Comparison of ENCODE assay signal across 8 mouse cellular contexts in genomic region chr15:10713626-10714316, GRCm38 (mm10). TPM values are rescaled to one million over a fixed set of nuclear protein-coding genes. Genes with fewer than 3 reads are reported as not detected.
DNase-seq lines count a peak whose midpoint lies in the region; ATAC-seq and TF ChIP-seq lines count a peak whose summit lies in the region.

No protein-coding gene starts in this region.

- DNase-seq in liver, adult 2 months (ENCODE audit: extremely low read depth, low read depth, low spot score): no peak
- DNase-seq in liver: no peak
- peak; percentile 36 for DNase-seq in forelimb bud, embryonic 11.5 days (ENCODE audit: low read depth, low spot score)
- DNase-seq in kidney, adult 2 months: peak; percentile 44
- DNase-seq in testis, postnatal 14 days (ENCODE audit: low spot score): peak; percentile 28

- ATAC-seq in megakaryocyte-erythroid progenitor cell, adult 5-6 weeks (replicated peaks; ENCODE audit: low FRiP score, low TSS enrichment, poor library complexity, severe bottlenecking): peak; percentile 24; the same call in 1 of the 2 replicates
- ATAC-seq in monocyte, adult 5-6 weeks (replicated peaks; ENCODE audit: insufficient number of reproducible peaks, low FRiP score, low TSS enrichment, poor library complexity, severe bottlenecking): no peak

- peak overlapping the region; percentile 94 for H3K4me3 ChIP-seq in liver, adult 2 months (ENCODE audit: insufficient read depth, low read depth, low read length)
- H3K4me3 ChIP-seq in bone marrow macrophage, adult 2 months (ENCODE audit: insufficient read depth, low read length): peak overlapping the region; percentile 74
- H3K4me3 ChIP-seq in kidney, adult 2 months (ENCODE audit: insufficient read depth, low read depth, low read length): peak overlapping the region; percentile 91

- H3K4me1 ChIP-seq in liver, adult 2 months (ENCODE audit: control insufficient read depth, insufficient read depth, low read length): peaks cover 11% of the 10 kb centered on the region
- peaks cover 8% of the 10 kb centered on the region; the same call in 1 of the 2 replicates for H3K4me1 ChIP-seq in bone marrow macrophage, adult 2 months (ENCODE audit: control insufficient read depth, insufficient read depth, low read length)
- H3K4me1 ChIP-seq in kidney, adult 2 months (ENCODE audit: control insufficient read depth, insufficient read depth, low read length): 0 out of 2 replicates have a peak, but pooled peaks cover 3% of the 10 kb centered on the region

- no peak for TF ChIP-seq CTCF in liver, adult 2 months (IDR thresholded peaks at IDR 0.05; ENCODE audit: low read depth, low read length)
- no peak for TF ChIP-seq CTCF in bone marrow macrophage, adult 2 months (IDR thresholded peaks at IDR 0.05; ENCODE audit: low read depth, low read length)
- no peak for TF ChIP-seq CTCF in kidney, adult 2 months (conservative IDR thresholded peaks at IDR 0.05; ENCODE audit: insufficient read depth, insufficient read length, low read depth, low read length)

- H3K9ac ChIP-seq in liver, adult 2 months (ENCODE audit: low read depth, low read length): peak overlapping the region; percentile 89

- H3K36me3 ChIP-seq in liver, adult 2 months (ENCODE audit: control insufficient read depth, insufficient read depth, low read length): peaks cover 3% of the 10 kb centered on the region; the same call in 1 of the 2 replicates
- no peaks in the 10 kb centered on the region for H3K36me3 ChIP-seq in kidney, adult 2 months (ENCODE audit: control insufficient read depth, insufficient read depth, low read length)

- peak overlapping the region; percentile 96 for H3K27ac ChIP-seq in liver, adult 2 months (replicated peaks; ENCODE audit: insufficient read depth, low read depth, low read length)
- H3K27ac ChIP-seq in bone marrow macrophage, adult 2 months (ENCODE audit: insufficient read depth, low read depth, low read length): no peak overlapping the region
- peak overlapping the region; percentile 84 for H3K27ac ChIP-seq in kidney, adult 2 months (ENCODE audit: insufficient read depth, low read depth, low read length)

- WGBS in liver, adult 2 months: under 1% methylated on average over 35 of the region's 35 CpGs
- under 1% methylated on average over 35 of the region's 35 CpGs for WGBS in kidney, adult 2 months

- no peak for TF ChIP-seq POLR2A in liver, adult 2 months (IDR thresholded peaks at IDR 0.05; ENCODE audit: extremely low read depth, insufficient read depth, low read length)
- no peak for TF ChIP-seq POLR2A in bone marrow macrophage, adult 2 months (IDR thresholded peaks at IDR 0.05; ENCODE audit: borderline replicate concordance, low read depth, low read length)
- no peak for TF ChIP-seq POLR2A in kidney, adult 2 months (IDR thresholded peaks at IDR 0.05; ENCODE audit: low read depth, low read length)

- no peaks in the 10 kb centered on the region for H3K27me3 ChIP-seq in liver, adult 2 months (ENCODE audit: control insufficient read depth, insufficient read depth, low read length)
- no peaks in the 10 kb centered on the region for H3K27me3 ChIP-seq in kidney, adult 2 months (replicated peaks; ENCODE audit: control insufficient read depth, insufficient read depth, low read length)

- H3K79me2 ChIP-seq in liver, adult 2 months (ENCODE audit: control insufficient read depth, insufficient read depth, low read length): peaks cover 31% of the 10 kb centered on the region

RNA-seq across cellular contexts. Expression of gene Rai14, which starts 0.7 kb away (rescaled TPM):
- total RNA-seq in liver, adult 2 months (2014; rRNA removed): 12.4 and 17.1 TPM in 2 replicates
- 3.4 and 3.5 TPM in 2 replicates for polyA plus RNA-seq in liver, adult 2 months (2012; rRNA removed)
- polyA plus RNA-seq in bone marrow macrophage, adult 2 months (2012; ENCODE audit: insufficient read depth, insufficient read length, missing spikeins): 4.4 and 6.2 TPM in 2 replicates
- 7.2 and 8.9 TPM in 2 replicates for polyA plus RNA-seq in kidney, adult 2 months (2012; rRNA removed)
- total RNA-seq in megakaryocyte-erythroid progenitor cell, adult 5-6 weeks (2014; fragmentation: Nextera tagmentation): 1.2 and 5.4 TPM in 2 replicates
- 3.7 and 4.1 TPM in 2 replicates for total RNA-seq in megakaryocyte-erythroid progenitor cell, adult 5-6 weeks (2017)
- 1.7 to 2.2 TPM (median 2.0 TPM) in 3 replicates for total RNA-seq in monocyte, adult 5-6 weeks (2017)

Comparison
In these comparisons a context has a peak if more than half of its experiments do, and no peak if none do; other contexts are left out.
1. DNase-seq: peak in forelimb bud, embryonic 11.5 days (single experiment), kidney, adult 2 months (single experiment) and testis, postnatal 14 days (single experiment); none in liver, adult 2 months (single experiment) and liver (single experiment).
2. Peak in every context shown above with its lines, with median percentiles within 50 percentile points of each other: H3K4me3 ChIP-seq.